18 mouse cellular contexts compared by ENCODE assay signal in genomic region chr4:65672294-65672693, GRCm38 (mm10).
DNase-seq lines count a peak whose midpoint lies in the region; ATAC-seq and TF ChIP-seq lines count a peak whose summit lies in the region.
"Had no signal": no experiment of that assay in that cellular context is flagged by ENCODE, and none has a peak within 500 bp of the region (broad histone marks: within the 10 kb centered on the region; RNA-seq: fewer than 3 reads in every experiment).

No protein-coding gene starts in this region.

- peak; percentile 30 for DNase-seq in heart, adult 11 months
- no peak for DNase-seq in heart, adult 9 months (ENCODE audit: low spot score in 2 of 2)
- DNase-seq in kidney, postnatal 0 days (ENCODE audit: low spot score): peak; percentile 27
- DNase-seq in kidney, adult 9 months: no peak
- peak; percentile 71 for DNase-seq in midbrain, embryonic 11.5 days (ENCODE audit: low spot score, missing footprints)
- DNase-seq in midbrain, embryonic 14.5 days: no peak
- DNase-seq in stomach, postnatal 0 days (ENCODE audit: low spot score): no peak
- no peak for DNase-seq in embryo, embryonic 9.5 days (ENCODE audit: extremely low spot score)
- DNase-seq: embryo, embryonic 11 days; gastrocnemius, postnatal 25 days; kidney, adult 8-10 months; right cerebral cortex, postnatal 25 days had no signal

- no peak overlapping the region for H3K9ac ChIP-seq in kidney, postnatal 0 days (ENCODE audit: low read depth, low read length)
- H3K9ac ChIP-seq in midbrain, embryonic 11.5 days (ENCODE audit: low read length): no peak overlapping the region
- no peak overlapping the region for H3K9ac ChIP-seq in midbrain, embryonic 14.5 days (replicated peaks; ENCODE audit: low read length)
- H3K9ac ChIP-seq in stomach, postnatal 0 days (ENCODE audit: low read length): no peak overlapping the region
- H3K9ac ChIP-seq: forebrain, embryonic 13.5 days; hindbrain, embryonic 15.5 days; limb, embryonic 15.5 days; neural tube, embryonic 13.5 days had no signal

- WGBS in kidney, postnatal 0 days: 48% methylated on average over 2 of the region's 2 CpGs
- WGBS in midbrain, embryonic 11.5 days: 80% methylated on average over 2 of the region's 2 CpGs
- WGBS in midbrain, embryonic 14.5 days: 71% methylated on average over 2 of the region's 2 CpGs
- 26% methylated on average over 2 of the region's 2 CpGs for WGBS in stomach, postnatal 0 days

- no peak for ATAC-seq in kidney, postnatal 0 days (replicated peaks; ENCODE audit: low FRiP score, low read depth)
- ATAC-seq in midbrain, embryonic 11.5 days (ENCODE audit: low FRiP score): no peak
- no peak for ATAC-seq in midbrain, embryonic 14.5 days (ENCODE audit: low FRiP score, low TSS enrichment)
- ATAC-seq in stomach, postnatal 0 days (ENCODE audit: low FRiP score, low TSS enrichment): no peak

- H3K27ac ChIP-seq in kidney, postnatal 0 days: no peak overlapping the region
- H3K27ac ChIP-seq in midbrain, embryonic 11.5 days (ENCODE audit: low read depth, low read length): no peak overlapping the region
- H3K27ac ChIP-seq in midbrain, embryonic 14.5 days (replicated peaks; ENCODE audit: low read depth, low read length): no peak overlapping the region
- no peak overlapping the region for H3K27ac ChIP-seq in stomach, postnatal 0 days (replicated peaks)
- H3K27ac ChIP-seq: forebrain, embryonic 13.5 days; hindbrain, embryonic 15.5 days; limb, embryonic 15.5 days; midbrain, embryonic 10.5 days; neural tube, embryonic 13.5 days had no signal

- no peaks in the 10 kb centered on the region for H3K36me3 ChIP-seq in kidney, postnatal 0 days (ENCODE audit: insufficient read depth, low read length)
- no peaks in the 10 kb centered on the region for H3K36me3 ChIP-seq in midbrain, embryonic 11.5 days (ENCODE audit: control insufficient read depth, insufficient read depth, low read length)
- H3K36me3 ChIP-seq in midbrain, embryonic 14.5 days (ENCODE audit: control insufficient read depth, insufficient read depth, low read length): no peaks in the 10 kb centered on the region
- H3K36me3 ChIP-seq in stomach, postnatal 0 days (ENCODE audit: control insufficient read depth, insufficient read depth, low read length): no peaks in the 10 kb centered on the region
- H3K36me3 ChIP-seq: hindbrain, embryonic 15.5 days; limb, embryonic 15.5 days; midbrain, embryonic 10.5 days; neural tube, embryonic 13.5 days had no signal

- H3K4me1 ChIP-seq in kidney, postnatal 0 days (replicated peaks; ENCODE audit: insufficient read depth, low read length): no peaks in the 10 kb centered on the region
- no peaks in the 10 kb centered on the region; the same call in 1 of the 2 replicates for H3K4me1 ChIP-seq in midbrain, embryonic 11.5 days (ENCODE audit: control insufficient read depth, insufficient read depth, low read length)
- H3K4me1 ChIP-seq in midbrain, embryonic 14.5 days (ENCODE audit: control insufficient read depth, insufficient read depth, low read length): 0 out of 2 replicates have a peak, but pooled peaks cover 1% of the 10 kb centered on the region
- no peaks in the 10 kb centered on the region for H3K4me1 ChIP-seq in stomach, postnatal 0 days (replicated peaks; ENCODE audit: control insufficient read depth, insufficient read depth)
- H3K4me1 ChIP-seq: hindbrain, embryonic 15.5 days; midbrain, embryonic 10.5 days; neural tube, embryonic 13.5 days had no signal

- no peak for TF ChIP-seq EP300 in stomach, postnatal 0 days (optimal IDR thresholded peaks at IDR 0.05)

- H3K27me3 ChIP-seq in kidney, postnatal 0 days (ENCODE audit: insufficient read depth, low read length): no peaks in the 10 kb centered on the region
- no peaks in the 10 kb centered on the region for H3K27me3 ChIP-seq in midbrain, embryonic 11.5 days (ENCODE audit: control insufficient read depth, insufficient read depth, low read length)
- no peaks in the 10 kb centered on the region for H3K27me3 ChIP-seq in midbrain, embryonic 14.5 days (ENCODE audit: control insufficient read depth, insufficient read depth, low read length)
- H3K27me3 ChIP-seq in stomach, postnatal 0 days (ENCODE audit: control insufficient read depth, insufficient read depth, low read length): no peaks in the 10 kb centered on the region
- H3K27me3 ChIP-seq: CH12.LX; hindbrain, embryonic 15.5 days; limb, embryonic 15.5 days; neural tube, embryonic 13.5 days had no signal

- no peak overlapping the region for H3K4me3 ChIP-seq in kidney, postnatal 0 days (replicated peaks; ENCODE audit: low read depth, low read length)
- no peak overlapping the region for H3K4me3 ChIP-seq in midbrain, embryonic 11.5 days (ENCODE audit: low read depth, low read length)
- H3K4me3 ChIP-seq in midbrain, embryonic 14.5 days (replicated peaks; ENCODE audit: low read depth, low read length): no peak overlapping the region
- H3K4me3 ChIP-seq in stomach, postnatal 0 days (ENCODE audit: low read depth, low read length): no peak overlapping the region
- H3K4me3 ChIP-seq: forebrain, embryonic 13.5 days; hindbrain, embryonic 15.5 days; limb, embryonic 15.5 days; midbrain, embryonic 10.5 days; neural tube, embryonic 13.5 days had no signal

- no peaks in the 10 kb centered on the region for H3K9me3 ChIP-seq in kidney, postnatal 0 days (replicated peaks; ENCODE audit: low read length)
- no peaks in the 10 kb centered on the region for H3K9me3 ChIP-seq in midbrain, embryonic 11.5 days (ENCODE audit: control insufficient read depth, low read length)
- H3K9me3 ChIP-seq in midbrain, embryonic 14.5 days (ENCODE audit: control insufficient read depth, low read length): no peaks in the 10 kb centered on the region
- H3K9me3 ChIP-seq in stomach, postnatal 0 days (ENCODE audit: control insufficient read depth, low read length): no peaks in the 10 kb centered on the region
- H3K9me3 ChIP-seq: forebrain, embryonic 13.5 days; hindbrain, embryonic 15.5 days; limb, embryonic 15.5 days; midbrain, embryonic 10.5 days; neural tube, embryonic 13.5 days had no signal

- H3K4me2 ChIP-seq in kidney, postnatal 0 days (ENCODE audit: low read length): no peak overlapping the region
- H3K4me2 ChIP-seq in midbrain, embryonic 11.5 days: no peak overlapping the region
- H3K4me2 ChIP-seq in midbrain, embryonic 14.5 days (ENCODE audit: low read length): no peak overlapping the region
- H3K4me2 ChIP-seq in stomach, postnatal 0 days (replicated peaks; ENCODE audit: low read depth): no peak overlapping the region
- H3K4me2 ChIP-seq: forebrain, embryonic 13.5 days; hindbrain, embryonic 15.5 days; limb, embryonic 15.5 days; neural tube, embryonic 13.5 days had no signal

- TF ChIP-seq CTCF in kidney, postnatal 0 days (IDR thresholded peaks at IDR 0.05; ENCODE audit: low read depth): no peak; the same call in 1 of the 2 replicates
- TF ChIP-seq CTCF in stomach, postnatal 0 days (IDR thresholded peaks at IDR 0.05; ENCODE audit: low read depth): peak; percentile 43

Comparison
In these comparisons a context has a peak if more than half of its experiments do, and no peak if none do; other contexts are left out.
1. DNase-seq: peak in heart, adult 11 months (single experiment), kidney, postnatal 0 days (single experiment) and midbrain, embryonic 11.5 days (single experiment); none in heart, adult 9 months (0 of 2), kidney, adult 9 months (single experiment), midbrain, embryonic 14.5 days (single experiment), stomach, postnatal 0 days (single experiment) and embryo, embryonic 9.5 days (single experiment).